Mouse (Mus musculus) ES-E14 (cell line): Measurements from ENCODE around the gene Eef1g. TPM values are rescaled to one million over a fixed set of nuclear protein-coding genes. Genes with fewer than 3 reads are reported as not detected.

Experiments
- DNase-seq: peaks from one replicate; pipeline ENCODE4 v3.0.0-alpha.2; 2013; ENCODE audit warnings: low read depth, low spot score
- H3K27ac ChIP-seq: 2 replicates; pipeline ENCODE4 v1.5.1; 2012; ENCODE audit warnings: low read depth, mild to moderate bottlenecking, low read length, moderate library complexity, mixed read lengths; ENCODE audit not compliant: poor library complexity, insufficient read depth, severe bottlenecking
- H3K36me3 ChIP-seq: 2 replicates; pipeline ENCODE4 v1.6.1; 2012; ENCODE audit warnings: mild to moderate bottlenecking, low read length, moderate library complexity, mixed read lengths; ENCODE audit not compliant: control insufficient read depth, poor library complexity, insufficient read depth, severe bottlenecking
- H3K4me1 ChIP-seq, 2 experiments: fragments of 150-350 bp in 1 of 2; sonication (generic) in 1 of 2; 2 replicates each; pipeline ENCODE4 v1.6.1; 2012; ENCODE audit warnings: low read length in 2 of 2, mild to moderate bottlenecking in 1 of 2, mixed read lengths in 1 of 2; ENCODE audit not compliant: control insufficient read depth in 2 of 2, insufficient read depth in 2 of 2, poor library complexity in 1 of 2
- H3K4me3 ChIP-seq, 2 experiments: fragments of 150-350 bp in 1 of 2; sonication (generic) in 1 of 2; 2 replicates each; pipeline ENCODE4 v1.5.1; 2012; ENCODE audit warnings: low read length in 2 of 2, low read depth in 1 of 2, mild to moderate bottlenecking in 1 of 2, mixed read lengths in 1 of 2; ENCODE audit not compliant: insufficient read depth in 1 of 2, poor library complexity in 1 of 2, severe bottlenecking in 1 of 2
- H3K9ac ChIP-seq: 2 replicates; pipeline ENCODE4 v1.6.1; 2012; ENCODE audit warnings: low read depth, mild to moderate bottlenecking, low read length, mixed read lengths; ENCODE audit not compliant: poor library complexity, insufficient read depth, severe bottlenecking
- H3K9me3 ChIP-seq: fragments of 150-350 bp; sonication (generic); 2 replicates; pipeline ENCODE4 v1.6.1; 2012; ENCODE audit warnings: low read depth, mild to moderate bottlenecking, low read length; ENCODE audit not compliant: control insufficient read depth, insufficient read depth
- CHD2 ChIP-seq: IDR thresholded peaks from 2 replicates; pipeline ENCODE4 v1.6.1; 2014; ENCODE audit warnings: mild to moderate bottlenecking, low read depth, low read length, inconsistent platforms
- HCFC1 ChIP-seq: IDR thresholded peaks from 2 replicates; pipeline ENCODE4 v1.6.1; 2012; ENCODE audit warnings: low read length, inconsistent platforms, borderline replicate concordance; ENCODE audit not compliant: insufficient read depth
- MAFK ChIP-seq: IDR thresholded peaks from 2 replicates; pipeline ENCODE4 v1.6.1; 2014; ENCODE audit warnings: mild to moderate bottlenecking, low read depth, low read length, inconsistent platforms; ENCODE audit not compliant: insufficient read depth
- ZC3H11A ChIP-seq: IDR thresholded peaks from 2 replicates; pipeline ENCODE4 v1.6.1; 2012; ENCODE audit warnings: low read depth, mild to moderate bottlenecking, inconsistent platforms, low read length, borderline replicate concordance
- ZNF384 ChIP-seq: IDR thresholded peaks from 2 replicates; pipeline ENCODE4 v1.6.1; 2012; ENCODE audit warnings: low read depth, low read length, inconsistent platforms
- in situ Hi-C, 2 experiments: fragments of 600-800 bp; cut with MboI; formaldehyde crosslinking; loops; one replicate each; pipeline ENCODE4 v1.15.1; 2025; ENCODE audit warnings: low sequenced_read_pairs in 2 of 2, inconsistent platforms in 1 of 2; ENCODE audit not compliant: unreplicated experiment in 2 of 2
- total RNA-seq: library from RNA; depleted of rRNA; stranded (reverse); fragments of 300-350 nt; gene quantifications from 2 replicates; pipeline ENCODE4 v1.2.3, GENCODE M21; 2012

Eef1g gene
- total RNA-seq, 1 experiment = 1,417 TPM

DNA sequence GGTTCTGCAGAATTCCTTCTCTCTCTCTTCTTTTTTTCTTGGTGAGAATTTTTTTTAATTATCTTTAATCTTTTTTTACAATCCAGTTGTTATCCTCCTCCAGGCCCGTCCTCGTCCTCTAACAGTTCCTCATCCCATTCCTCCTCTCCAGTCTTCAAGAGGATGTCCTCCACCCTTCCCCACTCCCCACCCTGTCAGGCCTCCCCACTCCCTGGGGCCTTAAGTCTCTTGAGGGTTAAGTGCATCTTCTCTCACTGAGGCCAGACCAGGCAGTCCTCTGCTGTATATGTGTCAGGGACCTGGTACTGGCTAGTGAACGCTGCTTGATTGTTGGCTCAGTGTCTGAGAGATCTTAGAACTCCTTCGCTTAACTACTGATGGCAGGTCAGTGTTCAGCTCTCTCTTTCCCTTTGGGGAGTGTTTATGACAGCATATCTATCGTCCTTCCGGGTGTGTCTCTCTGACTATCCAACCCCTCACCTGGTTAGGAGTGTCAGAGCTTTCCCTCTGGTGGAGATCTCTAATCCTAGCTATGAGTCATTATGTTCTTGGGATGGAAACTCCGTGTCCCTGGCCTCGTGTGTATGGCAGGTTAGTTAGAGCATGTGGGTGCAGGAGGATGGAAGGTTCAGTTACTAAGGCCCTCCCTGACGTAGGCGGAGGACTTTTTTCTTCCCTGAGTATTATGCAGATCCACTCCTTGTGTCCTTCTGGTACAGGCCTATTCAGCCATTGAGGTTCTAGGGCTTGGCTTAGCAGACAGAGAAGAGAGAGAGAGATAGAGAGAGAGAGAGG lies 28.2 kb downstream of the Eef1g start:
- peaks cover 13 to 36% of the 10 kb centered on the region in 2 experiments for H3K4me1 ChIP-seq
- H3K27ac ChIP-seq = no peak overlapping the region
- H3K9me3 ChIP-seq = no peaks in the 10 kb centered on the region
- DNase-seq = no peak
- in situ Hi-C loops = loop anchor here (10.0 to 25.0 kb wide), 2 partner anchors 90 to 92 kb away; partner anchors contain the start of gene Scgb1a1 (in 2 of the 2)
- TF ChIP-seq MAFK (no peak), CHD2 (no peak), ZNF384 (no peak), ZC3H11A (no peak), HCFC1 (no peak)
- no peak overlapping the region for H3K4me3 ChIP-seq
- no peak overlapping the region for H3K9ac ChIP-seq
- H3K36me3 ChIP-seq = 0 out of 2 replicates have a peak, but pooled peaks cover 3% of the 10 kb centered on the region

DNA sequence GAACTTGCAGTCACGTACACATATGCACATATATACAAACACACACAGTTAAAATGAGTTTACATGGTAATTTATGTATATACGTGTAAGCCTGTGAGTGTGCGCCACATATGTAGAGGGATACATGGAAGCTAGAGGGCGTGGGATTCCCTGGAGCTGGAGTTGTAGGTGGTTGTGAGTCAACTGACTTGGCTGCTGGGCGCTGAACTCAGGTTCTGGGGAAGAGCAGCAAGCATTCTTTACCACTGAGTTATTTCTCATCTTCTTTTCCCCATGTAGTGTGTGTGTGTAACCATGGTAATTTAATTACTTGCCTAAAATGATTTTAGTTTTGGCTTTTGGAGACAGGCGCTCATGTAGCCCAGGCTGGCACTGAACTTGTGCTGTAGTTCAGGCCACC lies 29.8 kb downstream of the Eef1g start:
- H3K27ac ChIP-seq = no peak overlapping the region
- TF ChIP-seq CHD2 (no peak), ZNF384 (no peak), ZC3H11A (no peak), MAFK (no peak), HCFC1 (no peak)
- DNase-seq = no peak
- in situ Hi-C loops = loop anchor here (10.0 to 25.0 kb wide), 2 partner anchors 88 to 91 kb away; partner anchors contain the start of gene Scgb1a1 (in 2 of the 2)
- peaks cover 12% of the 10 kb centered on the region for H3K36me3 ChIP-seq
- no peaks in the 10 kb centered on the region for H3K9me3 ChIP-seq
- H3K9ac ChIP-seq = no peak overlapping the region
- H3K4me1 ChIP-seq = peaks cover 8 to 26% of the 10 kb centered on the region in 2 experiments; a peak in 3 of 4 replicates
- no peak overlapping the region for H3K4me3 ChIP-seq

DNA sequence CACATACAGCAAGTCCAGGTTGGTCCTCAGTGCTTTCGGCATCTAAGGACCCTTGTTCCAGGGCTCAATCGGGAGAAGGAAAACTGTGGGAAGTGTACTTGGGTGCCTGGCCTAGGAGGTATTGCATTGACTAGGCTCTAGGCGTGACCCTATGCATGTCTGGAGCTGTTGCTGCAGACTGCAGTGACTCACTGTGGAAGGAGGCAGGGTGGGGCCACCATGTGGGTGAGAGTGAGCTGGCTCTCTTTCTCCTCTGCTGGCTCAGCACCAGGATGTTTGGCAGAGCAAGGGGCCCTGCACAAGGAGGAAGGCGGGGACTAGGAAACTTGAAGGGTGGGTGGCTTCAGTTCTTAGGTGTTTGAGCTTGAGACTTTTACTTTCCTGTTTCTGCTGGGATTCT lies 30.7 kb downstream of the Eef1g start:
- Histone ChIP-seq H3K9ac (no peak overlapping the region), H3K36me3 (peaks cover 21% of the 10 kb centered on the region), H3K27ac (0 out of 2 replicates have a peak overlapping the region, but pooled peaks have one; percentile 2), H3K4me1 (peaks cover 6 to 21% of the 10 kb centered on the region in 2 experiments; a peak in 3 of 4 replicates), H3K4me3 (no peak overlapping the region), H3K9me3 (no peaks in the 10 kb centered on the region)
- no peak for DNase-seq
- TF ChIP-seq HCFC1 = no peak
- no peak for TF ChIP-seq ZNF384
- no peak for TF ChIP-seq CHD2
- no peak; the same call in 1 of the 2 replicates for TF ChIP-seq MAFK
- TF ChIP-seq ZC3H11A = no peak
- in situ Hi-C loops = loop anchor here (10.0 to 25.0 kb wide), 2 partner anchors 87 to 90 kb away; partner anchors contain the start of gene Scgb1a1 (in 2 of the 2)

DNA sequence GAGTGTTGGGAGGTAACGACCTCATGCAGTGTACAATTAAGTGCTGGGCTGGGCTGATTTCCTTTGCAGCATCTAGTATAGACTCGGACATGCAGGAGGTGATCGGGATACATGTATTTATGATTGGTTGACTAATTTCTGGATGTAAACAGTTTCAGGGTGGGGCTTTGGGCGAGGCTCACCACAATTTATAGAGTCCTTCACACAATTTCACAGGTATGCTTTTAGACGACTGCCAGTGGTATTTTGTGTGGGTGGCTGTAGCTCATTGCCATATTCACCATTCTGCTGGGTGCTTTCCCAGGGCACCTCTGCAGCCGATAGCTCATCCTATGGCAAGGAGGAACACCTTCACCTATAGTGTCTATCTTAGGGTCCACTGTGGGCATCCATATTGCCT lies 31.7 kb downstream of the Eef1g start:
- Histone ChIP-seq H3K9ac (no peak overlapping the region), H3K9me3 (no peaks in the 10 kb centered on the region), H3K4me1 (peaks cover 5 to 15% of the 10 kb centered on the region in 2 experiments; a peak in 3 of 4 replicates), H3K4me3 (no peak overlapping the region), H3K36me3 (peaks cover 22% of the 10 kb centered on the region), H3K27ac (no peak overlapping the region)
- in situ Hi-C loops = loop anchor here (10.0 to 25.0 kb wide), 2 partner anchors 86 to 89 kb away; partner anchors contain the start of gene Scgb1a1 (in 2 of the 2)
- DNase-seq = no peak
- TF ChIP-seq ZC3H11A = no peak
- TF ChIP-seq CHD2 = no peak
- TF ChIP-seq HCFC1 = no peak
- TF ChIP-seq ZNF384 = no peak
- no peak for TF ChIP-seq MAFK
